Mouse (Mus musculus) brain, adult 2 months (tissue): Measurements from ENCODE around the gene Abcd3.

ENCODE experiments used
- DNase-seq: peaks from one replicate; pipeline ENCODE4 v3.0.0; 2011; ENCODE audit warnings: low read depth, low spot score

The Abcd3 gene

DNA sequence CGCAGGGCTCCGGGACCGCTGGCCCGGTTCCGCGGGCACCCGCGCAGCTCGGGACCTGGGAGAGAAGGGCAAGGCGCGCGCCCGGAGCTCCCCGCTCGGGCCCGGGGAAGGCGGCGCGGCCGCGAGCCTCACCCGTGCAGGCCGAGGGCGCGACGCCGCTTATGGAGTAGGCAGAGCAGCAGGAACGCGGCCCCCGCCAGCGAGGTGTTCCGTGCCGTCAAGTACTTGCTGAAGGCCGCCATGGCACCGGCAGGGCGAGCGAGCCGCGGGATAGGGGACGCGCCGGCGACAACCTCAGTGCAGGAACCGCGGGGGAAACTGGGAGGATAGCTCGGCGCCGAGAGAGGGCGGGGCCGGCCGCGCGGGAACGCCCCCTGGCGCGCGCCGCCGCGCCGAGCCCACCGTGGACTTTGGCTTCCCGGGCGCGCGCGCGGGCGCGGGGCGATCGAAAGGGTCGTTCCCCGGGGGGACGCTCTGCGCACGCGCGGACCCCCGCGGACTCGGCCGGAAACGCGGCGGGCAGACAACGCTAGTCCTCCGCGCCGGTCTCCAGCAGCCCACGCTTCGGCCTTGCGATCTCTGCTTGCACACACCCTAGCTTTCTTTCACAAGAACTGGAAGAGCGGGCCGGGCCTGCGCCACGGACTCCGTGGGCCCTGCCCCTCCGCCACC is at the start of gene Abcd3:
Gene Abcd3 (minus strand): TSS at position 426 of the 672 bp plus-strand sequence.
- DNase-seq: peak; percentile 86

DNA sequence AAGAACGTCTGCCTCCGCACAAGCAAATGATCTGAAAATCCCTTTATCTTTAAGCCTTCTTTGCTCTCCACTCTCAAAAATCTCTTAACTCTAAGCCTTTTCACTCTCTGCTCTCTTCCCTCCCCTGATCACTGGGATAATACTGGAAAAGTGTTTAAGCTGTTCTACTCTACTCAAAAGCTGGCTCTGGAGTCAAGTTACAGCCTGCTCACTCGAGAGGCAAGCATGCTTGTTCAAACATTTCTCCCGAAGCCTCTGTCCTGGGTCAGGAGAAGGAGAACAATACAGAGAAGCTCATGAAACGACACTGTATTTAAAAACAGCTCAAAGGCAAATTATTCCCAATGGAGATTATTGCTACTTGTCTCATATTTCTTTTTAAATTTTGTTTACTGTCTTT is 44.0 kb upstream of the Abcd3 start:
- DNase-seq: no peak

DNA sequence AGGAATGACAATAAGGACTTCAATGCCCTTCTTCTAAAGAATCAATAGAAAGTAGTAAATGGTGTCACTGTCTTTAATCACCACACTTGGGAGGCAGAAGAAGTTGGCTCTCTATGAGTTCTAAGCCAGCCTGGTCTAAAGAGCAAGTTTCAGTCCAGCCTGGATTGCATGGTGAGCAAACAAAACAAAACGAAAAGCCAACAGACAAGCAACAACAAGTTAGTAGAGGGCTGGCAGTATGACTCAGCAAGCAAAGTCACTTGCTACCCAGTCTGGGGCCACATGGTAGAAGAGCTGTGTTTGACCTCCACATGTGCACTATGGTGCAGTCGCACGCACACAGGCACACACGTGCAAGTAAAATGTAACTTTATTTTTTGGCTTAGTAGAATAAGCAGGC is 41.0 kb upstream of the Abcd3 start:
- no peak for DNase-seq

DNA sequence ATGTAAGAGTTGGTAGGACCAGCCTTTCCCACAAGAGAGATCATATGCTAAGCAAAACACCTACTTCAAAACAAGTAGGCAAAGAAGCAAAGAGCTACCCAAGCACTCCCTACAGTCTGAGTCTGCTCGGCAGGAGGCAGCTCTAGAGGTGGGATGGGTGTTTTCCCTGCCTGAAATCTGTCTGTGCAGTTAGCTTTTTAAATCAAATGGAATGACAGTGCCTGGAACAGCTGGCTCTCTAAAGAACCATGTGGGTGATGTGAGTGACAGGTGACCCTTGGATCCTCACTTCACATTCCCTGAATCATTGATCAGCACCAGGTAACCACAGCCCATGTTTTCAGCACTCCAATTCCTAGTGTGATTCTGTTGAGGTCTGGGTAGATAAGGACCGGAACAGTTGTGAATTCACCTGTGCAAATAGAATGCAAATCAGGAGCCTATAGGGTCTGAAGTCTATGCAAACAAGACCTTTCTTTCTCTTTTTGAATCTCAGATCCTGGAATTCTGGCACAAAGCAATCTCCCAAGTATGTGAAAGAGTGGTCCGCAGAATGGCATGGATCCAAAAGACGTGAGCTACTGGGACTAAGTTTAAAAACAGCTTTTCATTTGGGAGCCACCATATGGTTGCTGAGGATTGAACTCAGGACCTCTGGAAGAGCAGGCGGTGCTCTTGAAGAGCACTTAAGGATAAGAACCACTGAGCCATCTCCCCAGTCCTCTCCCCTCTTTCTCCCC is 38.8 kb upstream of the Abcd3 start:
- peak; percentile 46 for DNase-seq

DNA sequence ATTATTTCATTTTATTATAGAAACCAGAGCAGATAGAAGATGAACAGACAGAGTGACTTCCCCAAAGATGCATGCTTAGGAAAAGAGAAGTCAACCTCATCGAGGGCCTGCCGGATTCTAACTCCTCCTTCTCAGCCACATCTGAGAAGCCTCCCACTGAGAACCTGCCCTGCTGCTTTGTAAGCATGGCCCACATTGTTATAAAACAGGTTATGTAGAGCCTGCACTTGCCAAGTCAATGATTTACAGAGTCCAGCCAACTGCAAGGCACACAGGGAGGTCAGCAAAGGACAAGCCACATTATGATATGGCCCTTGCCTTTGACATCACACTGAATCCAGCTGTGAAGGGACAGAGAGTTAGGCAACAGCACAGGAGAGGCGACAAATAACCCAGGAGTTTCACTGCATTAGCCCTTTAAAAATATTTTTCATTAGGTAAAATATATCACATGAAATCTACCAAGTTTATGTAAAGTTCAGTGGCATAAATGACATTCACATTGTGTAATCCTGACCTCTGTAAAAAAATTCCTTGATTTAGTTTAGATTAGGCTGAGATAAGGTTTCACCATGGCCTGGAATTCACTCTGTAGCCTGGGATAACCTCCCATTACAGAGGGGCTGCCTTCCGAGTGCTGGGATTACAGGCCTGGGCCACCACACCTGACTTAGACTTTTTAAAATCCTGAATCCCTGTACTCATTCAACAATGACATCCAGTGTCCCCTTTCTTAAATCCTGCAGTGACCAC is 37.1 kb upstream of the Abcd3 start:
- peak; percentile 18 for DNase-seq

DNA sequence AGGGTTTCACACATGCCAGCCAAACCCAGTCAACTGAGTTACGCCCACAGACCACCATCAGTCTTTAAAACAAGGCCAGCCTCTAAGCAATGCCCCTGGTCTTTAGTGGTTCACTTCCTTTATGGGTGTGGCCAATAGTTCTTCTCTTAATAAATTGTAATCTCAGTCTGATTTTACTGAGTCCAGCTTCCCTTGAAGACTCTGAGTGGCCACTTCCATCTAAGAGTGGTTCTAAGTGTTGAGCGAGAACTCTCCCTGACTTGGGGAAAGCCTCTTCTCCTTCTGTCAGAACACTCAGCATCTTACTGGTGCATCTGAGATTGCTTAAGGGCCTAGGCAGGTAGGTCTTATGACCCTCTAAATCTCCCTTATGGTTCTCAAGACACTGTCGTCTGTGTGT is 35.9 kb upstream of the Abcd3 start:
- no peak for DNase-seq

DNA sequence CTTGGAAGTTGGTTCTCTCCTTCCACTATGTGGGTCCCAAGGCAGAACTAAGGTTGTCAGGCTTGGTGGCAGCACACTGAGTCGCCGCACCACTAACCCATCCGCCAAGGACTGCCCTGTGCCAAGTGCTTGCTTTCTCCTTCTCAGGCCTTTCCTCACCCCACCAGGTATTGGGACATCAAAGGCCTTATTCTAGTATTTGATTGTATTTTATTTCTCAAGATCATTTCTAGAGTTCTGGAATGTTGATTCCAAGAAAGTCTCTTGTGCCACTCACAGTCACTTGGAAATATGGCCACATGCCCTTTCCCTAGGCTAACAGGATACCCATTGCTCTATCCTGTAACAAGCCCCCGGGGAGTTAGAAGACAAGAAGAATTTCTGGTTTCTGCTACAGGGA is 35.3 kb upstream of the Abcd3 start:
- DNase-seq: no peak

DNA sequence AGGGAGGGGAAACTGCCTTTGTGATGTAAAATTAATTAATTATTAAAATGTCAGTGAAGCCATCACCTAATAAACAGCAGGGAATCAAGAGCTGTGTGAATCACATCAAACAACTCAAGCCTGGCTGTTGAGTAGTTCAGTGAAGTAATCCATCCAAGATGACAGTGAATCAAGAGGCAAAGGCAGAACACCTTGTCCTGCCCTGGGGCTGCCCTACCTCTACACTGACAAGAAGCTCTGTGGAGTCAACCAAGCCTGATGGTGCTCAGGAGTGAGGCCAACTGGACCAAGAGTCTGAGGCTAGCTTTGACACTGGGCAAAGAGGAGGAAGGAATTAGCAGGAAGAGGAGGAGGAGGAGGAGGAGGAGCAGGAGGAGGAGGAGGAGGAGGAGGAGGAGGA is 32.2 kb upstream of the Abcd3 start:
- no peak for DNase-seq

DNA sequence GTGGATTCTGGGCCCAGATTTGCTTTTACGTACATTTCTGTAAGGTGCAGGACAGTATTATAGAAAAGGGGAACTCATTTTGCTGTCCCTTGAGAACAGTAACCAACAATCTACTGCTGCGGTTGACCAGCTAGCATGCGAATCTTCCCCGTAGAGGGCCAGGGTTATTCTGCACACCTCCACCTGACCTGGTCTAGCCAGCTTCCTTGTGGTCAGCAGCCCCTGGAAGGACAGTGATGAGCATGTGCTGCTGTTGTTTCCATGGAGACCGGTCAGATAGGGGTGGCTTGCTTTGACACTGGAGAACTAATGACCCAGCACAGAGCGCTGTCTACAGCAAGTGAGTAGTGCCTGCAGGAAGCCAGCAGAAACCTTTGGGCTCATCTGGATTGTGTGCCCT is 29.6 kb upstream of the Abcd3 start:
- DNase-seq: no peak

DNA sequence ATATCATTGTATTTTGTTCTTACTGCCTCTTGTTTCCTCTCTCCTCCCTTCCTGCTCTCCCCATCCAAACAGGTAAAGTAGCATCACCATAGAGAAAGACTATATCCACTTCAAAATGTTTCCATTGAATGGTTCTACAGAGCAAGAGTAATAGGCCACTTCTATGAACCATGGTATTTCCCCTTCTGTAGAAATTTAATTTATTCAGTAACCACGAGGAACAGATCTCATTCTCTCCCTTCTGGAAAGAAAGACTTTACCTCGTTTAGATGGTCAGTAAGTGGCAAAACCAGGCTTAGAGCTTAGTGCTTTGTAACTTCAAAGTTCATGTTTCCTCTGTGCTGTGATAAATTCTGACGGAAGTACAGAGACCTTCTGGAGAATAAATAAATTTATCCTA is 28.9 kb upstream of the Abcd3 start:
- DNase-seq: no peak

DNA sequence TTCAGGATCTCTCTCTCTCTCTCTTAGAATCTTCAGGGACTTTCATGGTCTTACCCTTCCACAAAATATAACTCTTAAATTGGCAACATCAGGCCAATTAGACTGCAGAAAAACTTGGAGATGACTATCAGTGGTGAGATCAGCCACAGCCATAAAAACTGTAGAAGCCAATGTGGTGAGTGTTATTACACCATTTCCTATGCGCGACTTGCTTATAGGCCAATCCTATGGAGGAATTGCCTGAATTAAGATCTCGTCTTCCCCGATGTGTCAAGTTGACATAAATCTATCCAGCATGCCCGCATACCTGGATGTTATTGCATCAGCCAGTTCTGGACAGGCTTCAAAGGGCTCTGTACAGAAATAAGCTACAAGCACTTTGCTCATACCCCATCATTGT is 28.2 kb upstream of the Abcd3 start:
- no peak for DNase-seq

DNA sequence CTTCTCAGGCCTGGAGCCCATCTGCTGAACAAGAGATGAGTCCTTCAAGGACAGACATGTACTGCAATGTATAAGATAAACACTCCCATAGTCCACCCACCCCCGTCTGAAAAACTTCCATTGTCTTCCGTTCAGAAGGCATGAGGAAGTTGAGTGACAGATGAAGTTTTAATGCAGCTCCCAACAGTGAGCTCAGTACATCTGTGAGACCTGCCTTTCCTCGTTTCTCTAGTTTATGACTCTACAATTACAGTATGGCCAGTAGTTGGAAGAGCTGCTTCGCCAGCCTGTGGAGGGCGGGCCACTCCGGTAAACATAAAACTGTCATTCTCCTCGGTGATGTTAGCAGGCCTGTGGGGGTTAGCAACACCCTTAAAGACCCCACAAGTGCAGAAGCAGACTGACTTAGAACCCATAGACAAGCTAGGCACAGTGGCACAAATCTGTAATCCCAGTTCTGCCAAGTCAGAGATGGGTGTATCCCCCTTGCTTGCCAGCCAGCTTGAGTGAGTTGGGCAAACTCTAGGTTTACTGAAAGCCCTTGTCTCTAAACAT is 27.3 kb upstream of the Abcd3 start:
- DNase-seq: no peak

DNA sequence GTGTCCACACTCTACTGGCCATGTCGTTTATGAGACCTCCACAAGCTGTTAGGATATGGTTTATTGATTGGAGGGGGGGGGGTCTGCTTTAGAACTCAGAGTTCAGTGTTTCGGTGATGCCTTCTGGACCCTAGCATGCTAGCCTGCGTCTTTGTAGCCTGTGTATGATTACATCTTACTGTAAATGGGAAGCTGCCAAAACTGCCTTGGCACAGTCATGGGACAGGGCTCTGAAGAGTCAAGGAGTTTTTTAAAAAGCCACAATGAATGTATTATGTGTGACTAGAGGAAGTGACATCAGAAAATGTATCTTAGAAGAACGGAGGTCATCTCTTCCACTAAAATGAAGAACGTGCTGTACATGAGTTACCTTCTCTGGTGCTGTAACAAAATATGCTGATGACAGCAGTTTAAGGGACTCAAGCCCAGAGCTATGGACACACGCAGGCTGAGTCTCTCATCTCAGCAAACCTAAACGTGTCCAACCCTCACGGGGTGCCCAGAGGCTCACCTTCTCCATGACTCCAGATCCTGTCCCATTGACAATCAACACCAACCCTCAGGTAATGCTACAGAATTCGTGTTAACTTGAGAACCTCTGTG is 26.4 kb upstream of the Abcd3 start:
- no peak for DNase-seq

DNA sequence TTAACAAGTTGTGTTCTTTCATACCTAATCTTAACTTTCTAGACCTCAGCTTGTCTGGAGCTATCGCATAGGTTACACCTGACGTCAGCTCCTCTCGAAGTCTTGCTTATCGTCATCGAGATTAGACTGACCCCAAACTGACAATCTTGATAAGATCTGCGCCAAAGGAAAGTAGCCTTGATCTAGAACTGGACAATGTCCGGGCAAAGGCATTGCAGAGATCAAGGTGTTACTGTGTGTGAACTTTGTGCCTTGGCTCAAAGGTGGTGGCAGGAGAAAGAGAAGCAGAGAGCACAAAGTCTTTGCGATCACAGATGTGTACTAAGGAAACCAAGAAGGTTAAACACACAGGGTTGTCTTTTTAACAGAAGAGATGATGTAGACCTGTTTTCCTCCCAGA is 25.2 kb upstream of the Abcd3 start:
- DNase-seq: no peak

DNA sequence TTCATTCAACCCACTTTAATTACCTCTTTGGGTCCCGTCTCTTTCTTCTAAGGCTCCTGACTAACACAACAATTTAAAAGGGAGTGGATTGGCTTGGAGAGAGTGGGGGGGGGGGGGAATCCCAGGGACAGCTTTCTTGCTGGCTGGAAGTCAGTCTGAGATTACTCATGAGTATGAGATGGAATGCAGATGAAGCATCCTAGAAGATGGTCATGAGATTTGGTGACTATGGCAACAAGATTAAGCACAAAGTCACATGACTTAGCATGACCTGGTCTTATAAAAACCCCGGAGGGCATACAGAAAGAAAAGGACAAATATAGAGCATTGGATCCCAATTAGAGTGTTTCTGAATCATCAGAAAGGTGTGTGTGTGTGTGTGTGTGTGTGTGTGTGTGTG is 19.6 kb upstream of the Abcd3 start:
- DNase-seq: no peak

DNA sequence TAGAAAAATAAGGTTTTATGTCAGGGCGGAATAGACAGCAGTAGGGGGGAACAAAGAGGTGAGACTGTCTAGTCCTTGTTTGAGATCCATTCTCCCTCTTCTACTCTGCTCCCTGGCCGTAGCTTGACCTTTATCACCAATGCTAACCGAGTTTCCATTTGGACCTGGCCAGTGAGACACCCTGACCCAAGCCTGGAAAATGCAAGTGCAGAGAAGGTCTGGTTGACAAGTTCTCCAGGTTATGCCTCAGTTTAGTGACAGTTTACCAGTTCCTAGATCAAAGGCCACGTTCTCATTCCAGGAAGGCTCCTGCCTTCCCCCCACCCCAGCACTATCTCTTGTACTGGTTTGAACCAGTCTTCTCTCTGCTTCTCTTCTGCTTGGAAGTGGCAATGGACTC is 19.1 kb upstream of the Abcd3 start:
- DNase-seq: no peak

DNA sequence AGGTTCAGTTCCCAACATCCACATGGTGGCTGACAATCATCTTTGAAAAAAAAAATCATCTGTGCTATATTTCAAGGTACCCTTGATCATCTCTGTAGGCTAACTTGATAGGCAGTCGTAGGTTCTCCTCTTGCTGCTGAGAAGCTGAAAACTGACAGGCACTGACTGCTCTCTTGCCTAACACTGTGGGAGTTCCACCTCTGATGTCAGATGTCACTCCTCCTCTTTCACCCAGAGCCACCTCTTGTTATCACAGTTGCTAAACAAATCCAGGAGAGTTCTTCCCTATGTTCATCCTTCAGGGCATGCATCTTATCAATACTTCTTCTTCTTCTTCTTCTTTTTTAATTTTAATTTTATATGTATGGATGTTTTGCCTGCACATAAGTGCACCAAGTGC is 10.0 kb upstream of the Abcd3 start:
- no peak for DNase-seq

DNA sequence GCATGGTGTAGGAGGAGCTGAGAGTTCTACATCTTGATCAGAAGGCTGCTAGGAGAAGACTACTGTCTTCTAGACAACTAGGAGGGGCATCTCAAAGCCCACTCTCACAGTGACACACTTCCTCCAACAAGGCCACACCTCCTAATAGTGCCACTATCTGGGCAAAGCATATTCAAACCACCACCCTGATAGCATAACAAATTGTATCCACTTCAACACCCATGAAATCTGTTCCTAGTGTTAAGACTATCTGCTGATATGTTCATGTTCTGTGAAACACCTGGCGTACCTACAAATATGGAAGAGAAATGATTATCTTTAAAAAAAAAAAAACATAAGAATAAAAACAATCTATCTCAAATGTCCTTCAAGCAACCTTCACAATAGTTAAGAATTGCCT is 9.2 kb upstream of the Abcd3 start:
- no peak for DNase-seq

DNA sequence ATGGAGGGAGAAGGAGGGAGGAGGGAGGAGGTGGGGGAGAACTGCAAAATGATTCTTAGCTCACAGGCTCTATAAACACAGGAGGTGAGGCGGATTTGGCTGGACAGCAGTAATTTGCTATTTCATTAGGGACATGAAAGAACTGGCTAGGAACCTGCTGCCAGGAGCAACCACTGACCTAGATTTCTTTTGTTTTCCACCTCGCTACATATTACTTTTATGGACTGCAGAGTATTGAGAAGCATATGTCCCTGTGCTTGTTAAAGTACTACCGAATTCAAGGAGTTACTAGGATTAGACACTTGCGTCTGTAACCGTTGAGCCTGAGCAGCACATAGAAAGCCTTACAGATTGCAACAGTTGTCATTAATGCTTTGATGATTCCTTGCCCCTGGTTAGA is 7.5 kb upstream of the Abcd3 start:
- no peak for DNase-seq

DNA sequence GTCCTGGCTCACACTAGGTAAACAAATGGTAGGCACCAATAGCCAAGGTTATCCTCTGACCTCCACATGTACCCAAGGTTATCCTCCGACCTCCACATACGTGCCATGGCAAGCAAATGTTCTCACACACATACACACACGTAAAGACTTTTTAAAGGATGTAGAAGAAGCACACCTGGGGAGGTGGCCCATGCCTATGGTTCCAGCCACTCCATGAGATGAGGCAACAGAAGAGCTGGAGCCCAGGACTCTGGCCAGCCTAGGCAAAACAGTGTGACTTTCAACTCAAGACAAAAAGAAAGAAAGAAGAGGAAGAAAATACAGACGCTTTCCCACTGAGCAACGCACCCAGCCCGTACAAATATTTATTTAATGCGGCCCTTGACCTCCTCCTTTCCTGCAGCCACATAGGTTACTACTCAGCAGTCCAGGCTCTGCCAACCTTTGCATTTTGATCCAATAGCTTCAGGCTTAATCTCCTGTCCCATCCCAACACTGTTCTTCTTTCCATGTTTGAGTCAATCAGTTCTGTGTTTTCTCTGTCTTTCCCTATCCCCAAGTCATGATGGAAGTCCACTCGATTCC is 6.5 kb upstream of the Abcd3 start:
- no peak for DNase-seq

DNA sequence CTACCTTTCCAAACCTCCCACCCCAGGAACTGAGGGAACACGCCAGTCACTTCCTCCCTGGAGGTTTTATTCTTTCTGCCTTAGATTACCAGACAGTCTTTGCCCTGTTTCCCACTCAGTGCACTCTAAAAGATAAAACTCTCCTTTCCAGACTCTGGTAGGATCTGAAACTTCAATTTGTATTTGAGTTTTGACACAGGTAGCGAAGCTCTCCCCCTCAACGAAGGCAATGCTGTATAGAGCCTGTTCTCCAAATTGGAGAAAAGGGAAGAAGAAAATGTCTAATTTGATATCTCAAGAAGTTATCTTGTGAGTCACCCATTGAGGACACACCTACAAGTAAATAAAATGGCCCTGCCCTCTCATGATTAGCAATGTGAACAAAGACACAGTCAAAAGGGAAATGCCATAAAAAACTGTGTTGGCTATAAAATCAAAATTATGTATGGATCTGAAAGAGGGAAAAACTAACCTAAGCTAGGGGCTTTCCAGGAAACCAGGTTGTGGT is 4.6 kb upstream of the Abcd3 start:
- no peak for DNase-seq
